Mouse (Mus musculus) ES-E14 (cell line): ENCODE measurements at regions not wholly inside any gene's neighbourhood (a gene's known extent, or its start where the extent isn't known, plus 50 kb on each side); places are given as distances from the start of the nearest gene placed in this dataset.

Experiments used
- DNase-seq: peaks from one replicate; pipeline ENCODE4 v3.0.0-alpha.2; 2013; ENCODE audit warnings: low read depth, low spot score
- H3K27ac ChIP-seq: 2 replicates; pipeline ENCODE4 v1.5.1; 2012; ENCODE audit warnings: low read depth, mild to moderate bottlenecking, low read length, moderate library complexity, mixed read lengths; ENCODE audit not compliant: poor library complexity, insufficient read depth, severe bottlenecking
- H3K36me3 ChIP-seq: 2 replicates; pipeline ENCODE4 v1.6.1; 2012; ENCODE audit warnings: mild to moderate bottlenecking, low read length, moderate library complexity, mixed read lengths; ENCODE audit not compliant: control insufficient read depth, poor library complexity, insufficient read depth, severe bottlenecking
- H3K4me1 ChIP-seq, 2 experiments: fragments of 150-350 bp in 1 of 2; sonication (generic) in 1 of 2; 2 replicates each; pipeline ENCODE4 v1.6.1; 2012; ENCODE audit warnings: low read length in 2 of 2, mild to moderate bottlenecking in 1 of 2, mixed read lengths in 1 of 2; ENCODE audit not compliant: control insufficient read depth in 2 of 2, insufficient read depth in 2 of 2, poor library complexity in 1 of 2
- H3K4me3 ChIP-seq, 2 experiments: fragments of 150-350 bp in 1 of 2; sonication (generic) in 1 of 2; 2 replicates each; pipeline ENCODE4 v1.5.1; 2012; ENCODE audit warnings: low read length in 2 of 2, low read depth in 1 of 2, mild to moderate bottlenecking in 1 of 2, mixed read lengths in 1 of 2; ENCODE audit not compliant: insufficient read depth in 1 of 2, poor library complexity in 1 of 2, severe bottlenecking in 1 of 2
- H3K9ac ChIP-seq: 2 replicates; pipeline ENCODE4 v1.6.1; 2012; ENCODE audit warnings: low read depth, mild to moderate bottlenecking, low read length, mixed read lengths; ENCODE audit not compliant: poor library complexity, insufficient read depth, severe bottlenecking
- H3K9me3 ChIP-seq: fragments of 150-350 bp; sonication (generic); 2 replicates; pipeline ENCODE4 v1.6.1; 2012; ENCODE audit warnings: low read depth, mild to moderate bottlenecking, low read length; ENCODE audit not compliant: control insufficient read depth, insufficient read depth
- CHD2 ChIP-seq: IDR thresholded peaks from 2 replicates; pipeline ENCODE4 v1.6.1; 2014; ENCODE audit warnings: mild to moderate bottlenecking, low read depth, low read length, inconsistent platforms
- HCFC1 ChIP-seq: IDR thresholded peaks from 2 replicates; pipeline ENCODE4 v1.6.1; 2012; ENCODE audit warnings: low read length, inconsistent platforms, borderline replicate concordance; ENCODE audit not compliant: insufficient read depth
- MAFK ChIP-seq: IDR thresholded peaks from 2 replicates; pipeline ENCODE4 v1.6.1; 2014; ENCODE audit warnings: mild to moderate bottlenecking, low read depth, low read length, inconsistent platforms; ENCODE audit not compliant: insufficient read depth
- ZC3H11A ChIP-seq: IDR thresholded peaks from 2 replicates; pipeline ENCODE4 v1.6.1; 2012; ENCODE audit warnings: low read depth, mild to moderate bottlenecking, inconsistent platforms, low read length, borderline replicate concordance
- ZNF384 ChIP-seq: IDR thresholded peaks from 2 replicates; pipeline ENCODE4 v1.6.1; 2012; ENCODE audit warnings: low read depth, low read length, inconsistent platforms
- in situ Hi-C, 2 experiments: fragments of 600-800 bp; cut with MboI; formaldehyde crosslinking; loops; one replicate each; pipeline ENCODE4 v1.15.1; 2025; ENCODE audit warnings: low sequenced_read_pairs in 2 of 2, inconsistent platforms in 1 of 2; ENCODE audit not compliant: unreplicated experiment in 2 of 2

- Histone ChIP-seq H3K4me1 (no peaks in the 10 kb centered on the region), H3K9ac (no peak overlapping the region), H3K4me3 (no peak overlapping the region), H3K9me3 (no peaks in the 10 kb centered on the region), H3K27ac (no peak overlapping the region), H3K36me3 (no peaks in the 10 kb centered on the region; the same call in 1 of the 2 replicates)
- in situ Hi-C loops: no loop called here
- DNase-seq: no peak
- TF ChIP-seq MAFK: no peak
- no peak for TF ChIP-seq ZNF384
- no peak for TF ChIP-seq CHD2
- no peak for TF ChIP-seq ZC3H11A
- no peak for TF ChIP-seq HCFC1
Measured at GRCm38 (mm10) chrX:19162958-19163357, 318.2 kb downstream of the Tex13c3 start.

GRCm38 (mm10) chrX:19162351-19162750 is 318.8 kb downstream of the Tex13c3 start:
- Histone ChIP-seq H3K9ac (no peak overlapping the region), H3K4me3 (no peak overlapping the region), H3K27ac (no peak overlapping the region), H3K36me3 (no peaks in the 10 kb centered on the region; the same call in 1 of the 2 replicates), H3K9me3 (no peaks in the 10 kb centered on the region), H3K4me1 (no peaks in the 10 kb centered on the region)
- no peak for TF ChIP-seq ZC3H11A
- no peak for TF ChIP-seq CHD2
- in situ Hi-C loops: no loop called here
- DNase-seq: no peak

- in situ Hi-C loops: no loop called here
- Histone ChIP-seq H3K27ac (no peak overlapping the region), H3K4me1 (no peaks in the 10 kb centered on the region), H3K4me3 (no peak overlapping the region), H3K9ac (no peak overlapping the region), H3K36me3 (no peaks in the 10 kb centered on the region), H3K9me3 (no peaks in the 10 kb centered on the region)
- TF ChIP-seq HCFC1 (no peak), MAFK (no peak), CHD2 (no peak), ZNF384 (no peak), ZC3H11A (no peak)
- no peak for DNase-seq
Measured at GRCm38 (mm10) chrX:19160275-19160930, 320.7 kb downstream of the Tex13c3 start.

- Histone ChIP-seq H3K4me3 (no peak overlapping the region), H3K4me1 (no peaks in the 10 kb centered on the region), H3K36me3 (no peaks in the 10 kb centered on the region), H3K9ac (no peak overlapping the region), H3K27ac (no peak overlapping the region), H3K9me3 (no peaks in the 10 kb centered on the region)
- TF ChIP-seq ZC3H11A: no peak
- no peak for TF ChIP-seq CHD2
- no peak for TF ChIP-seq HCFC1
- no peak for TF ChIP-seq ZNF384
- TF ChIP-seq MAFK: no peak
- in situ Hi-C loops: no loop called here
- DNase-seq: no peak
Measured at GRCm38 (mm10) chrX:19157464-19158203, 323.5 kb downstream of the Tex13c3 start.

- no peak for TF ChIP-seq MAFK
- no peak for TF ChIP-seq HCFC1
- no peak for TF ChIP-seq ZC3H11A
- TF ChIP-seq CHD2: no peak
- no peak for TF ChIP-seq ZNF384
- Histone ChIP-seq H3K9me3 (no peaks in the 10 kb centered on the region), H3K9ac (no peak overlapping the region), H3K4me3 (no peak overlapping the region), H3K36me3 (no peaks in the 10 kb centered on the region), H3K27ac (no peak overlapping the region), H3K4me1 (no peaks in the 10 kb centered on the region)
- no peak for DNase-seq
- in situ Hi-C loops: no loop called here
Measured at GRCm38 (mm10) chrX:19153619-19154018, 327.5 kb downstream of the Tex13c3 start.
